Mouse (Mus musculus) CH12.LX (cell line): ENCODE data around the gene Pik3r2.

ENCODE experiments used
- CTCF ChIP-seq, 2 experiments: IDR thresholded peaks in 1 of 2; conservative IDR thresholded peaks in 1 of 2; 2 replicates each; pipeline ENCODE4 v1.5.1; 2011 to 2012; ENCODE audit warnings: low read depth in 2 of 2, low read length in 2 of 2, improper control_type of control experiment in 1 of 2, inconsistent platforms in 1 of 2, mild to moderate bottlenecking in 1 of 2, moderate library complexity in 1 of 2
- RCOR1 ChIP-seq: conservative IDR thresholded peaks from 2 replicates; pipeline ENCODE4 v1.6.1; 2012; ENCODE audit warnings: low read depth, mild to moderate bottlenecking, inconsistent platforms, low read length, improper control_type of control experiment
- TCF12 ChIP-seq: IDR thresholded peaks from 2 replicates; pipeline ENCODE4 v1.6.1; 2014; ENCODE audit warnings: low read depth, mild to moderate bottlenecking, inconsistent platforms, low read length, improper control_type of control experiment

DNA sequence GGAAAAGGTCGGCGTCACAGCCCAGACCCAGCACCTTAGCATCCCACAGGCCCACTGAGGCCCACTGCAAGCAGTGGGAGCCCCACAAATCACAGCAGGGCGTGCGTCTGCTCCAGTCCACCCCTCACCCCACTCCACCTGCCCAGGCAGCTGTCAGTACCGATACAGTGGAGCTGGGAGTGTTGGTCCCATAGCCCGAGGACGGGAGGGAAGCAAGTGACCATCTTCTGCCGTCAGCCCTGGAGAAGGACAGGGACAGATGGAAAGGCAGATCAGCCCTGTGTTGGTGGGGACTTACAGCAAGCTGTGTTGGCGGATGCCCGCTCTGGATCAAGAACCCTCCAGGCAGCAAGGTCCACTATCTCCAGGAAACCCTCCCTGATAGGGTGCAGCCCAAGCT lies 12.5 kb upstream of the Pik3r2 start:
- TF ChIP-seq RCOR1 = no peak
- no peak for TF ChIP-seq CTCF (conservative IDR thresholded peaks at IDR 0.05 in 1 of 2, IDR thresholded peaks at IDR 0.05 in 1 of 2; ENCODE audit: low read depth in 2 of 2, low read length in 2 of 2)
- no peak for TF ChIP-seq TCF12
